Mouse (Mus musculus): Measurements from ENCODE around the gene Aurkb. TPM values are rescaled to one million over a fixed set of nuclear protein-coding genes. Genes with fewer than 3 reads are reported as not detected.
A peak's percentile ranks its signal among the peaks of the same experiment; 100 is the strongest.

Aurkb gene
- total RNA-seq, 2 experiments from 2014 or later: 38.0 to 43.3 TPM

GRCm38 (mm10) chr11:69064259-69065133 lies 19.0 kb downstream of the Aurkb start:
- DNase-seq: no peak

GRCm38 (mm10) chr11:69065394-69065925 lies 20.0 kb downstream of the Aurkb start:
- no peak for DNase-seq

GRCm38 (mm10) chr11:69066163-69066861 lies 20.9 kb downstream of the Aurkb start:
- DNase-seq: no peak

- peak; percentile 94 for DNase-seq
Measured at GRCm38 (mm10) chr11:69066956-69067355, 21.5 kb downstream of the Aurkb start.

- DNase-seq: peak; percentile 53
Measured at GRCm38 (mm10) chr11:69067601-69068000, 22.2 kb downstream of the Aurkb start.

- peak; percentile 37 for DNase-seq
Measured at GRCm38 (mm10) chr11:69070093-69070492, 24.6 kb downstream of the Aurkb start.

GRCm38 (mm10) chr11:69070590-69071222 lies 25.3 kb downstream of the Aurkb start, which contains the start of gene Tmem107:
TSS of gene Tmem107 (plus strand) at chr11:69070806.
- DNase-seq: peak; percentile 93

GRCm38 (mm10) chr11:69071262-69071661 lies 25.8 kb downstream of the Aurkb start:
- DNase-seq: no peak

- no peak for DNase-seq
Measured at GRCm38 (mm10) chr11:69072234-69072633, 26.8 kb downstream of the Aurkb start.

- no peak for DNase-seq
Measured at GRCm38 (mm10) chr11:69072666-69073064, 27.2 kb downstream of the Aurkb start.

- peak; percentile 84 for DNase-seq
Measured at GRCm38 (mm10) chr11:69073065-69073888, 27.8 kb downstream of the Aurkb start.

- no peak for DNase-seq
Measured at GRCm38 (mm10) chr11:69073951-69074775, 28.7 kb downstream of the Aurkb start.

- no peak for DNase-seq
Measured at GRCm38 (mm10) chr11:69074776-69075069, 29.3 kb downstream of the Aurkb start.

GRCm38 (mm10) chr11:69075764-69076479 lies 30.5 kb downstream of the Aurkb start:
- DNase-seq: no peak

- no peak for DNase-seq
Measured at GRCm38 (mm10) chr11:69076572-69076971, 31.1 kb downstream of the Aurkb start.

GRCm38 (mm10) chr11:69077316-69077715 lies 31.9 kb downstream of the Aurkb start:
- DNase-seq: no peak

GRCm38 (mm10) chr11:69078041-69078440 lies 32.6 kb downstream of the Aurkb start:
- DNase-seq: no peak

GRCm38 (mm10) chr11:69078805-69079438 lies 33.5 kb downstream of the Aurkb start:
- DNase-seq: no peak

- DNase-seq: no peak
Measured at GRCm38 (mm10) chr11:69080102-69080854, 34.8 kb downstream of the Aurkb start.
